Mouse (Mus musculus) stomach, postnatal 0 days (tissue): ENCODE data around the gene Strn4.

Experiments used
- CTCF ChIP-seq: IDR thresholded peaks from 2 replicates; pipeline ENCODE4 v1.5.1; 2016; ENCODE audit warnings: antibody characterized with exemption, low read depth, mild to moderate bottlenecking, moderate library complexity
- EP300 ChIP-seq: optimal IDR thresholded peaks from 2 replicates; pipeline ENCODE3; 2016; ENCODE audit warnings: antibody characterized with exemption

DNA sequence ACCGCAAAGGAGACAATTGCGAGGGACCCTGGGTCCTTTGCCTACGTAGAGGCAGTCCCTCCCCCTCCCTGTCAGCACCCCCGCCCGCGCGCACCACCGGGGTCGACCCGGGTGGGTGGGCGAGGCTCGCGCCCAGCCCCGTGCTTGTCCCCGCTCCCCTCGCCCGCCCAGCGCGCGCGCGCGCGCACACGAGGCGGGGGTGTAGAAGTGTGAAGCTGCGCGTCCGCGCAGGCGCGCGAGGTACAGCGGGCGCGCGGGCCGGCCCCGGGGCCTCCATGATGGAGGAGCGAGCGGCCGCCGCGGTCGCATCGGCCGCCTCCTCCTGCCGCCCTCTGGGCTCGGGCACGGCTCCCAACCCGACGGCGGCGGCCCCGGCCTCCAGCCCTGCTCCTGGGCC lies 387 bp downstream of the Strn4 start:
- no peak for TF ChIP-seq CTCF
- TF ChIP-seq EP300, result no peak
